Mouse (Mus musculus): ENCODE results near the gene Gpr68.

DNA sequence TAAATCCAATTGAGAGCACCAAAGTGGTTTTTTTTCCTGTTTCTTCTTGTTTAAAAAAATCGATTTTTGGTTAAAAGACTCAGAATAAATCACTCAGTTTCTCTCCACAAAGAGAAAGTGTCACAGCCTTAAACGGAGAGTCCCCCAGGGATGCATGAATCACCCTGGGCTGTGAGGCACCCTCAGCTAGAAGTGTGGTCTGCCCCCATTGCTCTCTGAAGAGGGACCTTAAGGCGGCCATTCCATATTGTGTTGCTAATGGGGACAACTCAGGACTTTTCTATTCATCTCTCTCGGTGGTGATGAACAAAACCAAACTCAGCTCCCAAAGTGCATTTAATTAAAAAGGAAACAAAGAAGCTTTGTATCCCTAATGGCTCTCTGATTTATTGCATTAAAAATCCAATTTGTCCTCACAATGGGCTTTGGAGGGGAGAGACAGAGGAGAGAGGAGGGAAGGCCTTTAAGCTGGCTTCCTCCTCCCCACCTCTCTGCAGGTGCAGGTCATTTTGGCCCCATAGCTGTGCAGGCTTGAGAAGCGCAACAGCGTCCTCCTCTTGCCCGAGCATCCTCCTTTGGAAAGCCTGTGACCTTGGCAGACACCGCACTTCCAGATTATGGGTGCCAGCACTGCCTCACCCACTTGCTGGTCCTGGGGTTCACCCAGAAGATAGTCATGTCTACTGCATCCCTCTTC is 76.2 kb downstream of the Gpr68 start:
- TF ChIP-seq CTCF (IDR thresholded peaks at IDR 0.05; ENCODE audit: low read depth, low read length) (no peak), POLR2A (IDR thresholded peaks at IDR 0.05; ENCODE audit: borderline replicate concordance, low read depth, low read length) (no peak)
